Mouse (Mus musculus): Measurements from ENCODE around the gene Slc25a38.

- TF ChIP-seq CTCF (IDR thresholded peaks at IDR 0.05; ENCODE audit: low read depth, low read length) (no peak), GATA2 (IDR thresholded peaks at IDR 0.05; ENCODE audit: borderline replicate concordance, low read depth, low read length) (no peak)
These were observed 27.5 kb upstream of the Slc25a38 start for GRCm38 (mm10) chr9:120082691-120083090.

Measured in G1E (cell line).